Mouse (Mus musculus): ENCODE measurements around the gene Cog5.

- no peak for TF ChIP-seq POLR2A (IDR thresholded peaks at IDR 0.05; ENCODE audit: low read depth, low read length)
- TF ChIP-seq CTCF (IDR thresholded peaks at IDR 0.05; ENCODE audit: extremely low read depth, insufficient read length, insufficient replicate concordance, low read depth, low read length), result no peak
Measured at GRCm38 (mm10) chr12:31950659-31951031, 296.0 kb downstream of the Cog5 start.

Data from small intestine, adult 2 months (tissue).